12 mouse cellular contexts compared by ENCODE assay signal in the genomic region with DNA sequence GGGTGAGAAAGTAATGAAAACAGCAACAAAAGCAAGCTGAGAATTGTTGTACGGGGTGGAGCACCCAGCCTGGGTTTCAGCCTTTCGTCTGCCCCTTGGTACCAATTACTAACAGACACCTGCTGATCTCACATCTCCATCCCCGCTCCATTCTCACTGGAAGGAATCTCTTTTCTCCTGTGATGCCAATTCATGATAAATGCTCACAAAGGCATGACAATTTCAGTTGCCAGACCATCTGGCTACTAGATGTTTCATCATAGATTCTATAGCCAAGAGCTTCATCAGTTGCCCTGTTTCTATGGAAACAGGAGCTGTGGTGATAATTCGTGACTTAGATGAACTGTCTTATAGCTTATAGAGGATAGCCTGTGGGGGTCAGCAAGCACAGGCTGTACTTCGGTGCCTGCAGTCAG.
DNase-seq lines count a peak whose midpoint lies in the region; ATAC-seq and TF ChIP-seq lines count a peak whose summit lies in the region.
"Had no signal": no experiment of that assay in that cellular context is flagged by ENCODE, and none has a peak within 500 bp of the region (broad histone marks: within the 10 kb centered on the region; RNA-seq: fewer than 3 reads in every experiment).

No protein-coding gene starts in this region.

- 26% methylated on average over 5 of the region's 5 CpGs for WGBS in midbrain, embryonic 15.5 days
- 58% methylated on average over 5 of the region's 5 CpGs for WGBS in kidney, adult 2 months

- H3K9me3 ChIP-seq in midbrain, embryonic 15.5 days = no peaks in the 10 kb centered on the region
- H3K9me3 ChIP-seq: embryonic facial prominence, embryonic 13.5 days had no signal

- H3K4me3 ChIP-seq in layer of hippocampus, adult 2 months = no peak overlapping the region
- H3K4me3 ChIP-seq in midbrain, embryonic 15.5 days = no peak overlapping the region
- H3K4me3 ChIP-seq in kidney, adult 2 months (ENCODE audit: insufficient read depth, low read depth, low read length) = no peak overlapping the region
- H3K4me3 ChIP-seq: embryonic facial prominence, embryonic 13.5 days had no signal

- no peak for TF ChIP-seq CTCF in layer of hippocampus, adult 2 months (conservative IDR thresholded peaks at IDR 0.05)
- no peak for TF ChIP-seq CTCF in kidney, adult 2 months (conservative IDR thresholded peaks at IDR 0.05; ENCODE audit: insufficient read depth, insufficient read length, low read depth, low read length)

- no peak overlapping the region for H3K9ac ChIP-seq in midbrain, embryonic 15.5 days
- H3K9ac ChIP-seq: embryonic facial prominence, embryonic 13.5 days had no signal

- H3K36me3 ChIP-seq in midbrain, embryonic 15.5 days (replicated peaks) = no peaks in the 10 kb centered on the region
- no peaks in the 10 kb centered on the region for H3K36me3 ChIP-seq in kidney, adult 2 months (ENCODE audit: control insufficient read depth, insufficient read depth, low read length)
- H3K36me3 ChIP-seq: embryonic facial prominence, embryonic 13.5 days had no signal

- no peaks in the 10 kb centered on the region for H3K27me3 ChIP-seq in midbrain, embryonic 15.5 days (replicated peaks)
- H3K27me3 ChIP-seq in kidney, adult 2 months (replicated peaks; ENCODE audit: control insufficient read depth, insufficient read depth, low read length) = no peaks in the 10 kb centered on the region
- H3K27me3 ChIP-seq: embryonic facial prominence, embryonic 13.5 days had no signal

- peak; percentile 99 for ATAC-seq in cerebellum, adult (ENCODE audit: insufficient number of reproducible peaks, low FRiP score, low TSS enrichment)
- peak; percentile 84 for ATAC-seq in midbrain, embryonic 15.5 days (replicated peaks)
- ATAC-seq in activated CD4-positive, CD25-positive, alpha-beta regulatory T cell, adult 4 months = no peak

- peak; percentile 57 to 84 for DNase-seq in cerebellum, postnatal 14 days
- DNase-seq in layer of hippocampus, adult 2 months (ENCODE audit: low spot score in 2 of 2) = peak; percentile 54 to 80
- no peak for DNase-seq in kidney, adult 2 months
- DNase-seq in spleen, postnatal 36 days (ENCODE audit: low spot score in 2 of 2) = no peak
- DNase-seq: adrenal gland, postnatal 25 days; kidney, postnatal 14 days; lung, adult 2 months had no signal

- peaks cover 6% of the 10 kb centered on the region for H3K4me1 ChIP-seq in midbrain, embryonic 15.5 days
- H3K4me1 ChIP-seq in kidney, adult 2 months (ENCODE audit: control insufficient read depth, insufficient read depth, low read length) = no peaks in the 10 kb centered on the region
- H3K4me1 ChIP-seq: embryonic facial prominence, embryonic 13.5 days had no signal

- H3K4me2 ChIP-seq in midbrain, embryonic 15.5 days = no peak overlapping the region
- H3K4me2 ChIP-seq: embryonic facial prominence, embryonic 13.5 days; heart, embryonic 11.5 days had no signal

- peak overlapping the region; percentile 90 for H3K27ac ChIP-seq in layer of hippocampus, adult 2 months
- H3K27ac ChIP-seq in midbrain, embryonic 15.5 days = peak overlapping the region; percentile 26
- no peak overlapping the region for H3K27ac ChIP-seq in kidney, adult 2 months (ENCODE audit: insufficient read depth, low read depth, low read length)
- H3K27ac ChIP-seq: embryonic facial prominence, embryonic 13.5 days had no signal

- TF ChIP-seq POLR2A in kidney, adult 2 months (IDR thresholded peaks at IDR 0.05; ENCODE audit: low read depth, low read length) = no peak

Comparison
In these comparisons a context has a peak if more than half of its experiments do, and no peak if none do; other contexts are left out.
1. DNase-seq: peak in cerebellum, postnatal 14 days (2 of 2) and layer of hippocampus, adult 2 months (2 of 2); none in kidney, adult 2 months (single experiment) and spleen, postnatal 36 days (0 of 2).